Mouse (Mus musculus): ENCODE results near the gene Sgip1. TPM values are rescaled to one million over a fixed set of nuclear protein-coding genes. Genes with fewer than 3 reads are reported as not detected.

The Sgip1 gene
- total RNA-seq, 2 experiments from 2014 or later, result 0.76 to 0.83 TPM

- no peak for DNase-seq
- intact Hi-C loops (cut with DNase I), result no loop called here
Observed at GRCm38 (mm10) chr4:102886902-102887301, 145.8 kb downstream of the Sgip1 start.

- DNase-seq, result no peak
- intact Hi-C loops (cut with DNase I), result no loop called here
Observed at GRCm38 (mm10) chr4:102887770-102888689, 146.9 kb downstream of the Sgip1 start.

GRCm38 (mm10) chr4:102895866-102896265 lies 154.8 kb downstream of the Sgip1 start:
- no peak for DNase-seq
- intact Hi-C loops (cut with DNase I), result no loop called here

- intact Hi-C loops (cut with DNase I), result no loop called here
- no peak for DNase-seq
Observed at GRCm38 (mm10) chr4:102898987-102899386, 157.9 kb downstream of the Sgip1 start.

- DNase-seq, result peak; percentile 9 to 15
- intact Hi-C loops (cut with DNase I), result no loop called here
Observed at GRCm38 (mm10) chr4:102899683-102900082, 158.6 kb downstream of the Sgip1 start.

GRCm38 (mm10) chr4:102900166-102900565 lies 159.1 kb downstream of the Sgip1 start:
- intact Hi-C loops (cut with DNase I), result no loop called here
- no peak for DNase-seq

GRCm38 (mm10) chr4:102907843-102908427 lies 166.8 kb downstream of the Sgip1 start:
- DNase-seq, result no peak
- intact Hi-C loops (cut with DNase I), result no loop called here

- intact Hi-C loops (cut with DNase I), result no loop called here
Observed at GRCm38 (mm10) chr4:102910191-102910590, 169.1 kb downstream of the Sgip1 start.

GRCm38 (mm10) chr4:102913176-102913575 lies 172.1 kb downstream of the Sgip1 start:
- intact Hi-C loops (cut with DNase I), result no loop called here
- DNase-seq, result no peak

More at GRCm38 (mm10) chr4:102910191-102910590, 169.1 kb downstream of the Sgip1 start:
- DNase-seq, result no peak

GRCm38 (mm10) chr4:102913700-102914327 lies 172.7 kb downstream of the Sgip1 start:
- intact Hi-C loops (cut with DNase I), result no loop called here
- no peak for DNase-seq

GRCm38 (mm10) chr4:102918191-102918590 lies 177.1 kb downstream of the Sgip1 start:
- intact Hi-C loops (cut with DNase I), result no loop called here
- no peak for DNase-seq

GRCm38 (mm10) chr4:102929491-102929890 lies 188.4 kb downstream of the Sgip1 start:
- intact Hi-C loops (cut with DNase I), result no loop called here
- DNase-seq, result no peak

- no peak for DNase-seq
- intact Hi-C loops (cut with DNase I), result no loop called here
Observed at GRCm38 (mm10) chr4:102930679-102931078, 189.6 kb downstream of the Sgip1 start.

- DNase-seq, result no peak
- intact Hi-C loops (cut with DNase I), result no loop called here
Observed at GRCm38 (mm10) chr4:102940266-102940665, 199.2 kb downstream of the Sgip1 start.

- intact Hi-C loops (cut with DNase I), result no loop called here
- no peak for DNase-seq
Observed at GRCm38 (mm10) chr4:102940738-102941137, 199.6 kb downstream of the Sgip1 start.

GRCm38 (mm10) chr4:102944325-102944724 lies 203.2 kb downstream of the Sgip1 start:
- no peak for DNase-seq
- intact Hi-C loops (cut with DNase I), result no loop called here

GRCm38 (mm10) chr4:102952476-102952875 lies 211.4 kb downstream of the Sgip1 start:
- DNase-seq, result no peak
- intact Hi-C loops (cut with DNase I), result no loop called here

- intact Hi-C loops (cut with DNase I), result no loop called here
- DNase-seq, result no peak
Observed at GRCm38 (mm10) chr4:102955294-102955956, 214.3 kb downstream of the Sgip1 start.

GRCm38 (mm10) chr4:102959409-102959808 lies 218.3 kb downstream of the Sgip1 start:
- intact Hi-C loops (cut with DNase I), result no loop called here
- DNase-seq, result no peak

GRCm38 (mm10) chr4:102964174-102964573 lies 223.1 kb downstream of the Sgip1 start:
- no peak for DNase-seq
- intact Hi-C loops (cut with DNase I), result no loop called here

GRCm38 (mm10) chr4:102967811-102968210 lies 226.7 kb downstream of the Sgip1 start:
- intact Hi-C loops (cut with DNase I), result no loop called here

More at GRCm38 (mm10) chr4:102967811-102968210, 226.7 kb downstream of the Sgip1 start:
- DNase-seq, result no peak

Data from heart, postnatal 36 days (tissue).